Mouse (Mus musculus) gastrocnemius, postnatal 10 days (tissue): ENCODE data around the gene Cacnb1. TPM values are rescaled to one million over a fixed set of nuclear protein-coding genes. Genes with fewer than 3 reads are reported as not detected.

Experiments used
- DNase-seq: peaks from one replicate; pipeline ENCODE4 v3.0.0; 2021; ENCODE audit warnings: mixed read lengths
- total RNA-seq, 2 experiments: library from RNA; stranded (reverse); gene quantifications; 2 replicates each; pipeline ENCODE4 v1.2.3; 2021

The Cacnb1 gene
- total RNA-seq, 2 experiments from 2014 or later = 313 to 347 TPM

DNA sequence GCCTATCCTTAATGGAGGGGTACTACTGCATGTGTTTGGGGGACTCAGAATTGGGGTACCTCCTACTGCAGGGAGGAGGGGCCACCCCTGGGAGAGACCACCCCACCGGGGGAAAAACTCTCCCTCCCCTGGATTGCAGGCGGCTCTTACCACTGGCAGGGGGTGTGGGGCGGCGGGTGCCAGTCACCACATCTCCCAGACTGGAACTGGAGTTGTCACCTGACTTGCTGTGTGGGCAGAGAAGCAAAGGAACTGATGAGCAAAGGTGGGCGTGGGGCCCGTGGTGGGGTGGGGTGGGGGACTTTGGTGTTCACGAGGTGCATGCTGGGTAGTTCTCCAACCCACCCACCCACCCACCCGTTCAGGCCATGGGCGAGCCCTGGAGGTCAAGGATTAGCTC, 11.1 kb downstream of the Cacnb1 start:
- no peak for DNase-seq

DNA sequence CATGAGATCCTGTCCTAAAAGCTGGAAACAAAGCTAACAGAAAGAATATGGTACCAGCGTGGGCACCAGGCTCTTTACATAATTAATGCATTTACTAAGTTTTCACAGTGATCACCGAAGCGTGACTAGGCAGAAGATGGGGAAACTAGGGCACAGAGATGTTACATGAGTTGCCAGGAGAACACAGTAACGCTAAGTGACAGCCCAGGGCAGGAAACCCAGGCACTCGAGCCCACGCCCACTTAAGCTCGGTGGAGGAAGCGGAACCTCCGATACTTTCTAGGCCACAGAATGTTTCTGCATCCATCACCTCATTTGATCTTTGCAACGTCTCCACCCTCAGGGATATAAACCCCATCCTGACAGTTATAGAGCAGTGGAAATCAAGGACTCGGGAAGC, 14.7 kb downstream of the Cacnb1 start:
- DNase-seq = no peak

DNA sequence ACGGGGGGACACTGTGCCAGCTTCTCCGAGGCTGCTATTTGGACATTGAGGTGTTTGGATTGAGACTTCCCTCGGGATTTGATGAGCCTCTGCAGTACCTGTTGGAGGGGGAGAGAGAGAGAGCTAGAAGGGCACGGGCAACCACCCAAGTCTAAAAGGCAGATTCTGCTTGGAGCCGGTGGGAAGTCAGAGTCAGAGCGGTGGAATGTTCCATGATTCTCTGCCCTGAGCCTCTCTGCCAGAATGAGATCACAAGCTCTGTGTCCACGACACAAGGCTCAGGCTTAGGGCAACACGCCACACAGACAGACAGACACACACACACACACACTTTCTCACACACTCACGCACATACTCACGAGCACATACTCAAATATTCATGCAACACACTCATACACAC, 17.1 kb downstream of the Cacnb1 start:
- DNase-seq = peak; percentile 61

DNA sequence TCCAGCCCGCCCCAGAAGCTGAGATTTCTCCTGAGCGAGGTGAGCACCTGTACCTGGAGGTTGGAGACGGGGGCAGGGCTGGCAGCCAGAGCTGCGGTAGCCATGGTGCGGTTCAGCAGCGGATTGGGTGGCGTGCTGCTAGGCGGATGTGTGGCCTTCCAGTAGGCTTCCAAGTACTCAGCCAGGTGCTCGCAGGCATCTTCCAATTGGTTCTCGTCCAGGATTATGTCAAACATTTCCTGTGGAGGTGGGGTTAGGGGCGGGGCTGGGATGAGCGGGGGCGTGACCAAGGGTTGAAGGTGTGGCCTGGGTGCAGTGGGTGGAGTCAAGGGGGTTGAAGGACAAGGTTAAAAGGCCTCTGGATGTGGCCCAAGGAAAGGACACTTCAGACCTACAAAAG, 17.8 kb downstream of the Cacnb1 start:
- DNase-seq = no peak

DNA sequence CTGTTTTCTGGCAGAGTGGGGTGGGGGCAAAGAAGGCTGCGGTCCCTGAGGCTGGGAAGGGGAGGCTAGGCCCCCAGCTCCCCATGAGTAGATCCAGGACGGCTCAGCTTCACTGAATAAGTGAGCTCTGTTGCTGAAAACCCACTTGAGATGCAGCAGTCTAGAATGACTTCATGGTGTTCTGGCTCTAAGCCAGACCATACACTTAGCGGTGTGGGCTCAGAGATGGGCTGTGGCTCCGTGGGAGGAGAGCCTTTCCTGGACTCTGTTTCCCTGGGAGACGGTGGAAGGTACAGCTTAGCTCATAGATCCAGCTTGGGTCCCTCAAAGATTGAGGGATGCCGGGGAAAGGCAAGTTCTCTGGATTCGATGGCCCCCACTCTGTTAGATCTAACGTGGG, 18.7 kb downstream of the Cacnb1 start:
- no peak for DNase-seq

DNA sequence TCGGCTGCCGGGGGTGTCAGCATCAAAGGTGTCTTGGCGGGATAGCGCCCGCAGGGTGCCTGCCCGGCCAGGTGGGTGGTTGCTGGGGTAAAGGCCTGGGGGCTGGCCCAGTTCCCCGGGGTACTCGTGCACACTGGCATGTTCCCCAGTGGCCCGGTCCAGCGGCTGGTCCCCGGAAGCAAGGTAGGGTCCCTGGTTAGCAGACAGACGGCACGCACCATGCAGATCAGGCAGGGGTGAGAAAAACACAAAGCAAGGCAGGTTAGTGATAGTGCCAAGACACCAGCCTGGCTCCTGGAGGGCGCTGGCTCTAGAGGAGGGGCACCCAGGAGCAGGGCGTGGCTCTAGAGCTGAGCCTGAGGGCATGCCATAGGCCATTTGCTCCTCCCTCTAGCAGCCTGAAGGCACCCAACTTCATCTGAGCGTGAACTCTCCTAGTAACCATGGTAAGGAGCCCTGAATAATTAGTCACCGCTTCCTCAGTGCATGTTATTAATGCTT, 19.6 kb downstream of the Cacnb1 start:
- DNase-seq = no peak

DNA sequence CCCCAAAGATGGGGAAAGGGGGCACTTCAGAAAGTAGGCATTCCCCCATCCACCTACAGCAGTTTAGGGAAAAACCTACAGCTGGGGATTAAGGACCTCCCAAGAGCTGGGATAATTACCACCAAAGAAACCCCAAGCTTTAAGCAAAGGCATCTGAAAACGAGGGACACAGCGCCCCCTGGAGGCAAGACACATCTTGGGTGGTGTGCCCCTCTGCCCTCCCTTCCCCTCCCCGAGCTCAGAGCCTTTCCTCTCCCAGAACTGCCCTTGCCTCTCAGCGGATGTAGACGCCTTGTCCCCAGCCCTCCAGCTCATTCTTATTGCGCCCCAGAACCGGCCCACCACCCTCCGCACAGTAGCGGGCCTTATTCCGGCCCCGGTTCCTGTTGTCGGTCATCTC, 20.2 kb downstream of the Cacnb1 start:
- peak; percentile 92 for DNase-seq

DNA sequence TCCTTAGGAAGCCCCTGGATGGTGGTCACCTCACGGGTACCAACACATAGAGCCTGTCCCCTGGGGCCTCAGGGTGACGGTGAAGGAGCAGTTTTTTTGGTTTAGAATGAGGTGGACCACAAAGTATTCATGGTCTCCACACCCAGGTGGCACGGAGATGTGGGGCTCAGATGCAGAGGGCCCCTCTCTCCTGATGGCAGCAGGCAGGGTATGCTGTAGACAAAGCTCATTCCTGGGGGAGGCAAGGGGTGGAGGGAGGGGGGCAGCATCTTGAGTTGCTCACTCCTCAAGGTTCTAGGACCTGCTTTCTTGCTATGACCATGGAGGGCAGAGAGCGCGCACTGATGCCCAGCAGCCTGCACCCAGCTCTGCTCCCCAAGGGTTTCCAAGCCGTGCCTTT, 20.8 kb downstream of the Cacnb1 start:
- no peak for DNase-seq

DNA sequence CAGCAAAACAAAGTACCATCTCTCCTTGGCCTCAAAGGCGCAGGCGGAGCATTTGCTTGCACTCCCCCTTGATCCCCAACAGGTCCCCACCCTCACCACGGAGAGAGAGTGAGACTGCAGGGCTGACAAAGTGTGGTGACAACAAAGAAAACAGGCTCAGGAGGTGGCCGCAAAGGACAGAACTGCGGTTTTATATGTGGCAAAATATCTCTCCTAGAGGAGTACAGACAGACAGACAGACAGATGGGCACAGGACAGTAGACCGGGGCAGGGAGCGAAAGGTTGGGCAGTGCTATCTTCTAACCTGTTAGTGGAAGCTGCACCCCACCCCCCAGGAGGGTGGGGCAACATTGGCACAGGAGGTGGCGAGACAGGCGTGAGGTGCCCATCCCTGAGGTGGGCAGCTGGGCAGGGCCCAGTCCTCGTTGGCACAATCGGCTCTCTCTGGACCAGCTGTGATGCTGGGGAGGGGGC, 21.4 kb downstream of the Cacnb1 start:
- DNase-seq = no peak

DNA sequence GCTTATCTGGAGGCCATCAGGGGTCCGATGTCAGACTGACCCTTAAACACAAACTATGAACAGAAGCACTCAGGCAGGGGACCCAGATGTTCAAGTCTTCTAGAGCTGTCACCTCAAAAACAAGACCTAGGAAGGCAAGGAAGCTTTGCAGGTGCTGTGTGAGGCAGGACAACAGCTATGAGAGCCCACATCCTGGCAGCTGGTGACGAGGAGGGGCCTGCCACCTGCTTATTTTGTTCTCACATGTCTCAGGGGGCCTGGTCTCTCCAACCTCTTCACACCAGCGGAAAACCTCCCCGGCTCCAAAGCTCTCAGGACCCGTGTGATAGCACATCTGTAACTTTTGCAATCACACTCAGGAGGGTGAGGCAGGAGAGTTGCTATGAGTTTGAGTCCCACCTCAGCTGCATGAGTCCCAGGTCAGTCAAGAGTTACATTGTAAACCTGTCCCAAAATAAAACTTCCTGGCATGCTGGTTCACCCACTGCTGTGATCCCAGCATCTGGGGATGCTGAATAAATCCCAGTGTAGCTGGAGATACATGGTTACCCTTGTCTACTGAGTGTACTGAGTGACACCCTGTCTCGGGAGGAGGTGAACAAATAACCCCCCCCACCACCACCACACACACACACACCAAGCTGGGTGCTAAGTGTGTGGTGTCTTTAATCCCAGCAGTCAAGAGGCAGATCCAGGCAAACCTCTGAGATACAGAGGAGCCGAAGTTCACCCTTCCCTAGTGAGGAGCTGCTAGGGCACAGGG, 22.3 kb downstream of the Cacnb1 start:
- no peak for DNase-seq

DNA sequence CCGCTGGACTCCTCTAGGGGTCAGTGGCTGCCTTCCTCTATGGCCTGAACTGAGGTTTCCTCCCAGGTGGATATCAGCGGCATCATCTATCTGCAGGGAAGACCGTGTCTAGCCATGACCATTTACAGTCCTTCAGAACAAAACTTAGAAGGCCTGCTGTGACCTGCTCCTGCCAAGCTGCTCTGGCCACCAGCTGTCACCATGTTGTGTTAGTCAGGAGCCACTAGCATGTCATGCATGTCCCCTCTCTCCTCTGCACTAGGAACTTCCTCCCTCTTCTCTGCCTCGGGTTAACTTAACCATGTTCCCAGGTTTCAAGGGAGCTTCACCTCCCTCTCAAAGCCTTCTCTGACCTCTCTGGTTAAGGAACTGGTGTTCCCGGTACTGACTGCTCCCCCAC, 23.1 kb downstream of the Cacnb1 start:
- DNase-seq = no peak

DNA sequence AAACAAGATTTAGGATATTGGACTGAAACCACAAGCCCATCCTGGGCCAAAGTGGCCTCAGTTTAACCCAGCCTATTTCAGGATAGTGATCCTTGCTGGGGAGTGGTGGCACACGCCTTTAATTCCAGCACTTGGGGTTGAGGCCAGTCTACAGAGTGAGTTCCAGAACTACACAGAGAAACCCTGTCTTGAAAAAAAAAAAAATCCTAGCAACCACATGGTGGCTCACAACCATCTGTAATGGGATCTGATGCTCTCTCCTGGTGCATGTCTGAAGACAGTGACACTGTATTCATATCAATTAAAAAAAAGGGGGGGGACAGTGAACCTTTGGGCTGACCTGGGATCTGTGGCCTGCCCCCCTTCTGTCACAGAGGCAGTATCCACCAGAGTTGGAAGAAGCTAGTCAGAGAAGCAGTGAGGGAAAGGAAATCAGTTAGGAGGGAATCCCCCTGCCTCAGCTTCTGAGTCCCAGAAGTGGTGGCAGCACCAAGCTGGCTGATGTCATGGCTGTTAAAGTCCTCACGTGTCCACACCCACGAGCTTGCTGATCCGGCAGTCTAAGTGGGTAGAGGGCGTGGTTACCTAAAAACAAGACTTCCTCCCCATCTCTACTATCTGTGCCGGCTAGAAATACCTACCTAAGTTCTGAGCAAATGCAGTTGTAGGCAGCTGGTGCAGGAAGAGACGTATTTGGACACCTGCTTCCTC, 23.8 kb downstream of the Cacnb1 start:
- no peak for DNase-seq

DNA sequence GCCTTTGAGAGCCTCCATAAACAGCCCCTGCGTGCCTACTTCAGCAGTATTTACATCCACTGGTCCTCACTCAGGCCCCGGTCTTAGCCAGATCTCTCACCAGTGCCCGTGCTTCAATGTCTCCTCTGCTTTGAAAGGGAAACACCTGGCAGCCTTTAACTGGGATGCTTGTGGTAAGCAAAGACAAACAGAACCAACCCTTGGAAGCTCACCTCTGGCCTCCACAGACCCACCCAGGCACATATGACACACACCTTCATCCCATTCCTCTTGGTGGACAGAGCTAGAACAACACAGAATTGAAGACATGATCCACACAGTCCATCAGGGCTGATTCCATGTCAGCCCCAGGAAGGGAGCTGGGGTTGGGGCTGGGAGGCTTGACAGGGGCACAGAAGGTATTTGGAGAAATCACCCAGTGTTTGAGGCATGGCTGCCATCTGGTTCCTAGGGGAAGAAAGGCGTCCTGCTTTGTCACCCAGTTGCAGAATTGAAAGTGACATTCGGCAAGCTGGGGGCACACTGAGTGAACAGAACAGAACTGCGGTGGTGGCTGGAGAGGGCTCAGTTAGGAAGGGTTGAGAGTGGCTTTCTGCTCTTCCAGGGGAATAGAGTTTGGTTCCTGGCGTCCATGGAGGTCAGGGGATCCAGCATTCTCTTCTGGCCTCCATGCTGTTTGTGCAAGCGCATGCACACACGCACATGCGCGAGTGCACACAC, 24.6 kb downstream of the Cacnb1 start:
- DNase-seq = no peak

DNA sequence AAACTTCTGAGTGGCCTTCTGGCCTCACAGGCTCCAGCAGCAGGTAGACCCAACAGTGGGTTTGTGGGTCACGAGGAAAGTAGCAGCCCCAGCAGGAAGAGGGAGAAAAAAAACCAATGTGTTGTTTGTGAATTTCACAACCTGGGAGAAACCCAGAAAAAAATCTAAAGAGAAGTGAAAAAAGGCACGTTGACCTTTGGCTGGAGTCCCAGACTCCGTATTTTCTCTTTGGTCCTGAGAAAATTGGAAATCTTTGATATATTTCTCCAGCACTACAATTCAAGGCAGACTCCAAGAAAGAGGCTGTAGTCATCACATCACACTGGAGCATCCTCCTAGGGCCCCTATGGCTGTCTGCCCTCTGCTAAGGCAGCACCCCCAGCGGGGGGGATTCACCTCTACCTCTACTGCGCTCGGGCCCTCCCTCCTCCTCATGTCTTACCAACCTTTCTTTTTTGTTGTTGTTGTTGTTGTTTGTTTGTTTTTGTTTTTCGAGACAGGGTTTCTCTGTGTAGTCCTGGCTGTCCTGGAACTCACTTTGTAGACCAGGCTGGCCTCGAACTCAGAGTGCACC, 25.4 kb downstream of the Cacnb1 start:
- no peak for DNase-seq

DNA sequence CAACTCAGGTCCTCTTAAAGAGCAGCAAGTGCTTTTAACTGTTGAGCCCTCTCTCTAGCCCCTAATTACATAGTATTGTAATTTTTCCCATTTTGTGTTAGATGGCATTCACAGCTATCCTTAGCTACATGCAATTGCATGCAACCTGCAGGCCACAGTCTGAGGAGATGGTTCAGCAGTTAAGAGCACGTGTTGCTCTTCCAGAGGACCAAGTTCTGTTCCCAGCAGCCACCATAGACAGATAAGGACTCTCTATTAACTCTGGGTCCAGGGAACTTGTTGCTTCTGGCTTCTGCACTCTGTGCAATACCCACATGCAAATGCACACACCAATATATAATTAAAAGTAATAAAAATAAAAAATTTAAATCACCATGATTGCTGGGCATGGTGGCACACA, 26.1 kb downstream of the Cacnb1 start:
- no peak for DNase-seq

DNA sequence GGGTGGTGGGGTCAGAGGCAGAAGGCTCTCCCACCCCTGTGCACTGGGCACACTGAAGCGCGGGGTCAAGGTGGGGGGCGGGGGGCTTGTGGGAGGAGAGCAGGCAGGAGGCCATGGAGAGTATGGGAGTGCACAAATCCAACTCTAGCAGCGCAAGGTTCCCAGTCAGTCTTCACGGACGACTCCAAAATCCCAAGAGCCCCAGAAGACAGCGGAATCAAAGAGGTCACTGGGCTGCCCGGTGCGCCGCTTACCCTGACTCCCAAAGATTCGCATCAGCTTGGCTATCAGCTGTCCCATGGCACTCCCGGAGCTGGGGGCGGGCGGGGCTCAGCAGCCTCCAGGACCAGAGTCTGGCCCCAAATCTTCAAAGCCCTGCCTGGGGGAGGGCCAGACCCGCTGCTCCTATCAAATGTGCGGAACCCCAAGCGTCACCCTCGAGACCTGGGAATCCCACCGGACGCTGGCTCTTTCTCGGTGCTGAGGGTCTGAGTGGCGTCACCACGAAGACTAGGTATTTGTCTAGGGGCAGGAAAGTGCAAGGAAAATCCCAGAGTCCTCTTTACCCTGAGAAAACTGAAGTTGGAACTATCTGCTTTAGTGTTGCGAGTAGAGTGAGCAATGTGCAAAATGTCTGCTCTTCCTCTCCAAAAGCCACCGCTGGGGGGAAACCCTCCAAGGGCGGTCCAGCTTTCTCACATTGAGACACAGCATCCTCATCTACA, 27.1 kb downstream of the Cacnb1 start, which contains the start of gene Arl5c:
TSS of gene Arl5c (minus strand) at position 618 of the 725 bp plus-strand sequence.
- peak; percentile 54 for DNase-seq

DNA sequence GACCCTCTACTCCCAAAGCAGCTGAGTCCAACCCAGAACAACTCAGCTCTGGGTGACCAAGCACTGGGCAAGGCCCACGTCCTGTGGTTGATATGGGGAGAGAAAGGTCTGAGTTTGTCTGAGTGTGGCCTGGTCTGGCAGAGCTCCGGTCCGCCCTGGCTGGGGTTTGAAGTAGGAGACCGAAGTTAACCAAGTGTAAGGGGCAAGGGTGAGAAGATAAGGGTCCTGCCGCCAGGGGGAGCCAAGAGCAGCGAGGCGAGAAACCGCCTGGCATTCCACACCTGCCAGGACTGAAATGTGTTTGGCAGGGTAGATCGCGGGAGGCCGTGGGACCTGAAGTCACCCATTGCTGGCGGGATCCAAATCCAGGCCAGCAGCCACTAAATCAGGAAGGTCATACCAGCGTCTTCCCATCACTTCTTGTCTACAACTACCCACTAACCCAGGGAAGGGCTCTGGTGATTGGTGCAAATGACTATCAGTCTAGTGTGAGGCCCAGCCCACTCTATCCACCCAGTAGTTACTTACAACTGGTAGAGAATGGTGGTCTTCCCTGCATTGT, 28.2 kb downstream of the Cacnb1 start:
- DNase-seq = peak; percentile 80

DNA sequence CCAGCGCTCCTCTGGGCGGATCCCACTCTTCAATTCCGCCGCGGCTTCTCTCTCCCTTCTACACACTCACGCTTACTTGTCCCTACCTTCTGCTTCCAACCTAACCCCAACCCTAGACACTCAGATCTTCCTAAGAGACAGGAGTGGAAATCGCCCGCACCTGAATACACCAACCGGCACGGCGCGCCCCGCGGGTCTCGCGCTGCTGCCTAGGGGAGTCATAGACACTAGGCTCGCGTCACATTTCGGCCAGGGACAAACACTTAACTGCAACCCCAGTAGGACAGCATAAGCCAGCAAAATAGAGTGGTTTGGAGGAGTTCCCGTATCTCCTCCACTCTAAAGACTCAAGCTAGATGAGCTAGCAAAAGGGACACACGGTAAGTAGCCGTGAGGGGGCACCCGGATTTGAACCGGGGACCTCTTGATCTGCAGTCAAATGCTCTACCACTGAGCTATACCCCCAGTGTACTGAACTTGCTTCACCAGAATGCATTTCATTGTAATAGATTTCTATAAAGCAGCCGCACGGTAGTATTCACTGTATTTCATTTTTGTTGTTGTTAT, 34.2 kb downstream of the Cacnb1 start:
- peak; percentile 81 for DNase-seq

DNA sequence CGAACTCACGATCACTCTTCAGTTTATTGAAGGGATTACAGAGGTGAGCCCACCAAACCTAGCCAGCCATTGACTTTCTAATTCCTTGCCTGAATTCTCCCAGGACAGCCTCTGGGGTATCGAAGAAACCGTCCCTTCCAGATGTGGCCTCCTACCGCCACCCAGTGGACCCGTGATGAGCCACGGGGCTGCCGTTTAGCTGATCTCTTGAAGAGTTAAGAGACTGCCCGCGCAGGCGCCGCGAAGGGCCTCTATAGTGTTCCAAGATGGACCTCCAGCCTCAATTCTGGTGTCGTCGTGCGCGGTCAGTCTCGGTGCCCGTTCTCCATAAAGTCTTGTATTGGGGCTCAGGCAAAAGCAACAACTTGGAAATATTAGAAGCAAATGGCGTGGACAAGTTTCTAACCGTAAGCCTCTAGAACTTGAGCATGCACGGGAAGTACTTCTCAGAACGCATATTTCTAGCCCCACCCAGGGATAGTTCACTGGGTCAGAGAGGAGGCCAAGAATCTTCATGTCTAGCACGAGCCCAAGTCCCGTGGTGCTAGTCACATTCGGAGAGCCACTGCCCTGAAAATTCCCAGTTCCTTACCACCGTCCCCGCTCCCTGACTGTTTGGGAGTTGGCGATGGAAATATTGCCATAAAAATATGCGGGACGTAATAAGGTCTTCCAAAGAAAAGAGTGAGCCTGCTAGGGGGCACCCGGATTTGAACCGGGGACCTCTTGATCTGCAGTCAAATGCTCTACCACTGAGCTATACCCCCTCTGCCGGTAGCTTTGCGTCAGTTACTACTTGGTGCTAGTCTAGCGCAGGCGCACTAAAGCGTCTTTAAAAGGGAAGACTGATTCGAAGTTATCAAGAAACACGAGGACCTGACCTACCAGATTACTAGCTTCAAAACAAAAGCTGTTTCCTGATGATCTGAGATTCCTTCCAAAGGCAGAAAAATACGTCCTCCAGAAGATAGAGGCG, 35.0 kb downstream of the Cacnb1 start:
- peak; percentile 92 for DNase-seq
